Mouse (Mus musculus) activated CD4-positive, CD25-positive, alpha-beta regulatory T cell, adult 4 months (primary cell): Measurements from ENCODE around the gene Ptgdr2. TPM values are rescaled to one million over a fixed set of nuclear protein-coding genes. Genes with fewer than 3 reads are reported as not detected.

Experiments
- ATAC-seq: one replicate; pipeline ENCODE4 v1.8.0; 2017
- polyA plus RNA-seq, 2 experiments: library from polyadenylated mRNA; unstranded; fragments of 100-300 nt; shearing (Covaris generic); gene quantifications; one replicate each; pipeline ENCODE4 v1.2.1; 2017

Gene Ptgdr2
- not detected for polyA plus RNA-seq

- ATAC-seq: no peak
Observed at GRCm38 (mm10) chr19:10937110-10937563, at the start of gene Ptgdr2. Ptgdr2 (plus strand) TSS chr19:10937160.

GRCm38 (mm10) chr19:10892201-10892600, 44.8 kb upstream of the Ptgdr2 start:
- ATAC-seq: no peak

GRCm38 (mm10) chr19:10895016-10895528, 41.9 kb upstream of the Ptgdr2 start, which contains the start of gene Prpf19:
Prpf19 (plus strand) TSS chr19:10895231.
- ATAC-seq: peak; percentile 99

GRCm38 (mm10) chr19:10895708-10896107, 41.3 kb upstream of the Ptgdr2 start:
- no peak for ATAC-seq

GRCm38 (mm10) chr19:10896849-10897248, 40.1 kb upstream of the Ptgdr2 start:
- ATAC-seq: no peak

- ATAC-seq: no peak
Observed at GRCm38 (mm10) chr19:10897491-10897890, 39.5 kb upstream of the Ptgdr2 start.

- no peak for ATAC-seq
Observed at GRCm38 (mm10) chr19:10900315-10900714, 36.6 kb upstream of the Ptgdr2 start.

GRCm38 (mm10) chr19:10901046-10901445, 35.9 kb upstream of the Ptgdr2 start:
- no peak for ATAC-seq

GRCm38 (mm10) chr19:10904512-10904911, 32.4 kb upstream of the Ptgdr2 start:
- no peak for ATAC-seq

GRCm38 (mm10) chr19:10904927-10905727, 31.8 kb upstream of the Ptgdr2 start:
- no peak for ATAC-seq

- ATAC-seq: no peak
Observed at GRCm38 (mm10) chr19:10905728-10906000, 31.3 kb upstream of the Ptgdr2 start.

GRCm38 (mm10) chr19:10907891-10908290, 29.1 kb upstream of the Ptgdr2 start:
- ATAC-seq: peak; percentile 54

- no peak for ATAC-seq
Observed at GRCm38 (mm10) chr19:10909087-10909721, 27.8 kb upstream of the Ptgdr2 start.

- ATAC-seq: no peak
Observed at GRCm38 (mm10) chr19:10914291-10914690, 22.7 kb upstream of the Ptgdr2 start.

- ATAC-seq: no peak
Observed at GRCm38 (mm10) chr19:10914870-10915269, 22.1 kb upstream of the Ptgdr2 start.

- no peak for ATAC-seq
Observed at GRCm38 (mm10) chr19:10916506-10916905, 20.5 kb upstream of the Ptgdr2 start.

- no peak for ATAC-seq
Observed at GRCm38 (mm10) chr19:10918321-10918991, 18.5 kb upstream of the Ptgdr2 start.

GRCm38 (mm10) chr19:10920532-10920931, 16.4 kb upstream of the Ptgdr2 start, which contains the start of gene Zp1:
Zp1 (minus strand) TSS chr19:10920632.
- ATAC-seq: no peak

- ATAC-seq: no peak
Observed at GRCm38 (mm10) chr19:10921058-10921457, 15.9 kb upstream of the Ptgdr2 start.

GRCm38 (mm10) chr19:10924220-10924619, 12.7 kb upstream of the Ptgdr2 start:
- no peak for ATAC-seq

- ATAC-seq: no peak
Observed at GRCm38 (mm10) chr19:10926123-10926621, 10.8 kb upstream of the Ptgdr2 start.

GRCm38 (mm10) chr19:10926666-10927065, 10.3 kb upstream of the Ptgdr2 start:
- no peak for ATAC-seq

- no peak for ATAC-seq
Observed at GRCm38 (mm10) chr19:10930641-10931040, 6.3 kb upstream of the Ptgdr2 start.
